Mouse (Mus musculus) embryonic facial prominence, embryonic 11.5 days (tissue): ENCODE measurements at regions not wholly inside any gene's neighbourhood (a gene's known extent, or its start where the extent isn't known, plus 50 kb on each side); places are given as distances from the start of the nearest gene placed in this dataset.

ENCODE experiments used
- ATAC-seq: fragments of 200-750 bp; cut with Nextera tagmentation; replicated peaks from 2 replicates; pipeline ENCODE4 v1.8.0; 2017; ENCODE audit warnings: low read depth; ENCODE audit not compliant: insufficient number of reproducible peaks, low FRiP score, low TSS enrichment
- DNase-seq: peaks from one replicate; pipeline ENCODE4 v3.0.0-alpha.2; 2015; ENCODE audit warnings: low spot score
- H3K27ac ChIP-seq: fragments of 300-500 bp; sonication (generic); replicated peaks from 2 replicates; pipeline ENCODE4 v1.5.1; 2014; ENCODE audit warnings: mild to moderate bottlenecking, low read depth, low read length, control low read depth
- H3K27me3 ChIP-seq: fragments of 300-500 bp; sonication (generic); 2 replicates; pipeline ENCODE4 v1.6.1; 2014; ENCODE audit warnings: mild to moderate bottlenecking, low read length, moderate library complexity, mixed read lengths; ENCODE audit not compliant: control insufficient read depth, insufficient read depth
- H3K36me3 ChIP-seq: fragments of 300-500 bp; sonication (generic); replicated peaks from 2 replicates; pipeline ENCODE4 v1.6.1; 2014; ENCODE audit warnings: low read depth, mild to moderate bottlenecking, low read length, moderate library complexity, mixed read lengths; ENCODE audit not compliant: control insufficient read depth, insufficient read depth
- H3K4me1 ChIP-seq: fragments of 300-500 bp; sonication (generic); 2 replicates; pipeline ENCODE4 v1.6.1; 2014; ENCODE audit warnings: low read length, mixed read lengths; ENCODE audit not compliant: control insufficient read depth, insufficient read depth
- H3K4me2 ChIP-seq: fragments of 300-500 bp; sonication (generic); 2 replicates; pipeline ENCODE4 v1.6.1; 2014; ENCODE audit warnings: low read depth, mild to moderate bottlenecking, control low read depth, low read length, moderate library complexity
- H3K4me3 ChIP-seq: fragments of 300-500 bp; sonication (generic); 2 replicates; pipeline ENCODE4 v1.5.1; 2014; ENCODE audit warnings: low read depth, low read length, control low read depth
- H3K9ac ChIP-seq: fragments of 300-500 bp; sonication (generic); replicated peaks from 2 replicates; pipeline ENCODE4 v1.6.1; 2014; ENCODE audit warnings: mild to moderate bottlenecking, control low read depth, low read length
- H3K9me3 ChIP-seq: fragments of 300-500 bp; sonication (generic); replicated peaks from 2 replicates; pipeline ENCODE4 v1.6.1; 2016; ENCODE audit warnings: mild to moderate bottlenecking, low read length, inconsistent platforms, mixed read lengths; ENCODE audit not compliant: control insufficient read depth
- WGBS: fragments of 180-500 bp; shearing (Covaris S2); extraction: QIAGEN DNeasy Blood & Tissue Kit; methylation state at CpG from one replicate; pipeline ENCODE4 v1.1.7; 2014; 5-methylcytosine and 5-hydroxymethylcytosine counted together

DNA sequence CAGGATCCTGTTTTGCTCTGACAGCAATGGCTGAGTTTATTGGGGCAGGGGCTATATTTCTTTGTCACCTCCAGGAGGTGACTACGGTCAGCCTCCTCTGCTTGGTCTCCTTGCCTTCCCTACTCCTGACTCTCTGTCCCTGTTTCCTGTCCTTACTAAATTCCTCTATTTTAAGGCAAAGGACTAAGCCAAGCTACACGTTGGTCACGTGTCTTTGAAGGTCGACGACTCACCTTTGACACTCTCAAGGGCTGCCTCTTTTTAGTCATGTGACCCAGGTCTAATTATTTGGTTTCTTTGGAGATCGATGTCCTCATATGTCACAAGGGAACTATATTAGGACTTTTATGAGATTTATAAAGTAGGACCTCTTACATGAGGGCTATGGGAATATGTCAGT is 86.9 kb downstream of the Atp1a1 start:
- Histone ChIP-seq H3K4me2 (no peak overlapping the region), H3K4me3 (no peak overlapping the region), H3K9me3 (no peaks in the 10 kb centered on the region), H3K36me3 (no peaks in the 10 kb centered on the region), H3K4me1 (peaks cover 8% of the 10 kb centered on the region; the same call in 1 of the 2 replicates), H3K9ac (no peak overlapping the region), H3K27me3 (no peaks in the 10 kb centered on the region), H3K27ac (no peak overlapping the region)
- 84% methylated on average over 6 of the region's 6 CpGs for WGBS
- DNase-seq (no peak), ATAC-seq (no peak)

DNA sequence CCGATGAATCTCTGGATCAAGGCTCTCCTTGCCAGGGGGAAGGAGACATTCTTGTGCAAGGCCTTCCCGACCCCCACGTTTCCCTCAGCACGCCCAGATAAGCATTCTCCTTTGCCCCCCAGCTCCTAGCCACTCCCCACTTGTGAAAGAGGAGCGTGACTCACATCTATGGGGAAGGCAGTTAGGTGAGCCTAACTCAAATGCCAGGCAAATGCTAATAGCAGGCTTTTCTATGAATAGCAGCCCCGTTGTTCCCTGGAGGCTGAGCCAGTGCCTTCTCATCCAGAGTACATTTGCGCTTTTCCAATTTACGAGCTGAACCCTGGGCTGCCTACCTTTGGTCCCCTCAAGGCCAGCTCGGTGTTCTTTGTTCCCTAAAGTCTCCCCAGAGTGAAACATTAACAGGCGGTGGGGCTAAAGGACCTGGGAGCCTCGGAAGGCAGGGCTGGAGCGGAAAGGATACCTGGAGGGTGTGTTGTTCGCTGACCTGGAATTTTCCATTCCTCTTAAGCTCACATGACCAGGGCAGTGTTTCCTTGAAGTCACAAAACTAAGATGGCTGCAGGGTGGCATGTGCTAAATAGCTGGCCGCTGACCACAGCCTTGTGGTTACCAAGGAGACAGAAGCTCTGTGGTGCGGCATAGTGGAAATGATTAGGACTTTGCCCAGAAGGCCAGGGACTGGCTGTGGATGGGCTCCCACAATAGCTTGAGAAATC is 87.5 kb downstream of the Atp1a1 start:
- Histone ChIP-seq H3K27me3 (no peaks in the 10 kb centered on the region), H3K9me3 (no peaks in the 10 kb centered on the region), H3K4me1 (peaks cover 8% of the 10 kb centered on the region; the same call in 1 of the 2 replicates), H3K27ac (no peak overlapping the region), H3K4me2 (no peak overlapping the region), H3K4me3 (no peak overlapping the region), H3K36me3 (no peaks in the 10 kb centered on the region), H3K9ac (no peak overlapping the region)
- 60% methylated on average over 15 of the region's 15 CpGs for WGBS
- DNase-seq (no peak), ATAC-seq (no peak)

DNA sequence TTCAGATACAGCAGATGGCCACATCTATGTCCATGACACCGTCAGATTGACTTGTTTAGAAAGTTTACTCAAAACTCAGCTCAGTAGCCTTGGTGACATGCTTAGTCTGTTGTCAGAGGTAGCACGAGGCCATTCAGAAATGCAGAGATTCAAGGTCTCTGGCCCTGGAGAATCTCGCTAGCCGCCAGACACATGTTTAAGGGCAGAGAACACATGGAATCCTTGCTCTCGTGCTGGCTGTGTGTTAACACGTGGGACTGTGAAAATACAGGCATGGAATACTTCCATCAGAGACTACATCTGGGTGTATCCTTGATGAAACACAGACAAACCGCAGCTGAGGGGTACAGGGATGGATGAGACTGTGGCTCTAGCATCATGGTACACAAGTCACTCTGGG is 88.9 kb downstream of the Atp1a1 start:
- no peak for ATAC-seq
- peaks cover 8% of the 10 kb centered on the region; the same call in 1 of the 2 replicates for H3K4me1 ChIP-seq
- H3K27ac ChIP-seq = no peak overlapping the region
- 90% methylated on average over 7 of the region's 7 CpGs for WGBS
- no peaks in the 10 kb centered on the region for H3K36me3 ChIP-seq
- H3K4me2 ChIP-seq = no peak overlapping the region
- no peak overlapping the region for H3K4me3 ChIP-seq
- DNase-seq = no peak
- H3K9ac ChIP-seq = no peak overlapping the region
- H3K27me3 ChIP-seq = no peaks in the 10 kb centered on the region
- no peaks in the 10 kb centered on the region for H3K9me3 ChIP-seq

DNA sequence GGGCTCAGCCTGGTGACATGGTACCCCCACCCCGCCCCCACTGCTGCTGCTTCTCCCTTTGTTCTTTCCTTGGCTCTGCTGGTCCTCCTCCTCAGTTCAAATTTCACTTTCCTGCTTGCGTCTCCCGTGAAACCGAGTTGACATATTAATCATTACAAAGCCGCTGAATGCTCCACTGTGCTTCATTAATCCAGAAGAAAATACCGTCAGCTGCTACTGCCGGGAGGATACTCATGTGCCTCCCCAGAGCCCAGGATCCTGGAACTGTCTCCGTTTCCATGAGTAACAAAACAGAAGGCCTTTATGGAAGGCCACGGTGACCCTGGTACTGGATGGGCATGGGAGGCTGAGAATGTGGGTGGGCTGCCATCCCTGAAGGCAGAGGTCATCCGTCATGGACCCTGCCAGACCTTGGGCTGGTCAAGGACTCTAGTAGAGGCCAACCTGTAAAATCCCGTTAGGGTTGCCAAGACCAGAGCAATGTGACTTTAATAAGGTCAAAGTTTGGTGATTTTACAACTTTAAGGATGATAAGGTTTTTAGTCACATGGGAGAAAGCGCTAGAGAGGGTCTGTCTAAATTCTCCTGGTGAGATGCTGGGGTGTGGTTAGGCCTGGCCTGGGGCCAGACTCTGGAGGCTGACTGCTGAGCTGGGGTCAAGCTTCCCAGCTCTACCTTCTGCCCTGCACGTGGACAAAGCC is 90.7 kb downstream of the Atp1a1 start:
- ATAC-seq = 0 out of 2 replicates have a peak, but pooled peaks have one; percentile 49
- Histone ChIP-seq H3K27me3 (no peaks in the 10 kb centered on the region), H3K27ac (no peak overlapping the region), H3K36me3 (no peaks in the 10 kb centered on the region), H3K4me2 (no peak overlapping the region), H3K9me3 (no peaks in the 10 kb centered on the region), H3K9ac (no peak overlapping the region), H3K4me1 (peaks cover 8% of the 10 kb centered on the region; the same call in 1 of the 2 replicates), H3K4me3 (no peak overlapping the region)
- no peak for DNase-seq
- 47% methylated on average over 13 of the region's 13 CpGs for WGBS
